Mouse (Mus musculus): ENCODE measurements around the gene Stbd1. TPM values are rescaled to one million over a fixed set of nuclear protein-coding genes. Genes with fewer than 3 reads are reported as not detected.

The Stbd1 gene
- 133 and 142 TPM in 2 replicates for polyA plus RNA-seq (2015; fragmentation: Nextera tagmentation; extraction: Ambion mirVana)

GRCm38 (mm10) chr5:92602691-92603690 lies at the start of gene Stbd1:
Gene Stbd1 (plus strand): TSS chr5:92603041.
- peak within 1 kb of the TSS; percentile 82 for H3K9ac ChIP-seq (ENCODE audit: low read length)
- peaks cover 15% of the 10 kb centered on the region for H3K36me3 ChIP-seq (ENCODE audit: control insufficient read depth, insufficient read depth, low read length)
- peak within 1 kb of the TSS; percentile 91 for H3K27ac ChIP-seq (ENCODE audit: low read length)
- peaks cover 22% of the 10 kb centered on the region for H3K4me1 ChIP-seq (replicated peaks; ENCODE audit: control insufficient read depth, insufficient read depth, low read length)
- peak within 1 kb of the TSS; percentile 66 for H3K4me3 ChIP-seq (ENCODE audit: low read length)
- H3K27me3 ChIP-seq (ENCODE audit: control insufficient read depth, insufficient read depth, low read depth, low read length) = no peaks in the 10 kb centered on the region
- H3K4me2 ChIP-seq (ENCODE audit: low read depth, low read length) = peak within 1 kb of the TSS; percentile 68
- 0% methylated on average over 52 of the region's 69 CpGs for WGBS
- peak; percentile 91 for ATAC-seq (ENCODE audit: low read depth)
- no peaks in the 10 kb centered on the region for H3K9me3 ChIP-seq (ENCODE audit: control insufficient read depth, low read length)

- WGBS = 70% methylated on average over 3 of the region's 3 CpGs
- Histone ChIP-seq H3K4me1 (replicated peaks; ENCODE audit: control insufficient read depth, insufficient read depth, low read length) (0 out of 2 replicates have a peak, but pooled peaks cover 7% of the 10 kb centered on the region), H3K9me3 (ENCODE audit: control insufficient read depth, low read length) (no peaks in the 10 kb centered on the region), H3K27ac (ENCODE audit: low read length) (no peak overlapping the region), H3K4me3 (ENCODE audit: low read length) (no peak overlapping the region), H3K4me2 (ENCODE audit: low read depth, low read length) (no peak overlapping the region), H3K27me3 (ENCODE audit: control insufficient read depth, insufficient read depth, low read depth, low read length) (no peaks in the 10 kb centered on the region), H3K36me3 (ENCODE audit: control insufficient read depth, insufficient read depth, low read length) (no peaks in the 10 kb centered on the region), H3K9ac (ENCODE audit: low read length) (no peak overlapping the region)
- no peak for ATAC-seq (ENCODE audit: low read depth)
Measured at GRCm38 (mm10) chr5:92553939-92554338, 48.9 kb upstream of the Stbd1 start.

DNA sequence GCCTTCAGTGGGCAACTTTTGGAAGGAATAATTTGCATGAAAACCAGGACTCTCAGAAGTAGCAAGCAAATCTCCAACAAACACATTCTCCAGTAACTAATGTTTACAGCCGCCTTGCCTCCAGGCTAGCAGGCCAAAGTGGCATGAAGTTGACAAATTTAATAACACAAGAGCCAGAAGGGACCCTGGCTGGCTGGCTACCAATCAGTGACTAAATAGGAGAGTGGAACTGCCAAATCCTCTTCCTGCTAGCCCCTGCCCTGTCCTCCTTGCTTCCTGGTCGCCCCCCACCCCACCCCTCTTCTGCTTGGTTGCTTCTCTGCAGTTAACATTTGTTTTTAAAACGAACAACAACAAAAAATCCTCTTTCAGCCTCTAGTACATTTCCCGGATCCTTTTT lies 48.4 kb upstream of the Stbd1 start:
- Histone ChIP-seq H3K4me3 (ENCODE audit: low read length) (no peak overlapping the region), H3K9ac (ENCODE audit: low read length) (no peak overlapping the region), H3K27me3 (ENCODE audit: control insufficient read depth, insufficient read depth, low read depth, low read length) (no peaks in the 10 kb centered on the region), H3K4me1 (replicated peaks; ENCODE audit: control insufficient read depth, insufficient read depth, low read length) (0 out of 2 replicates have a peak, but pooled peaks cover 7% of the 10 kb centered on the region), H3K36me3 (ENCODE audit: control insufficient read depth, insufficient read depth, low read length) (no peaks in the 10 kb centered on the region), H3K9me3 (ENCODE audit: control insufficient read depth, low read length) (no peaks in the 10 kb centered on the region), H3K4me2 (ENCODE audit: low read depth, low read length) (no peak overlapping the region), H3K27ac (ENCODE audit: low read length) (peak overlapping the region; percentile 46; the same call in 1 of the 2 replicates)
- peak; percentile 59; the same call in 1 of the 2 replicates for ATAC-seq (ENCODE audit: low read depth)
- WGBS = 67% methylated on average over 4 of the region's 4 CpGs

- 74% methylated on average over 16 of the region's 16 CpGs for WGBS
- Histone ChIP-seq H3K27ac (ENCODE audit: low read length) (peak within 1 kb of the TSS; percentile 46; the same call in 1 of the 2 replicates), H3K27me3 (ENCODE audit: control insufficient read depth, insufficient read depth, low read depth, low read length) (no peaks in the 10 kb centered on the region), H3K4me3 (ENCODE audit: low read length) (no peak within 1 kb of the TSS), H3K36me3 (ENCODE audit: control insufficient read depth, insufficient read depth, low read length) (no peaks in the 10 kb centered on the region), H3K4me2 (ENCODE audit: low read depth, low read length) (no peak within 1 kb of the TSS), H3K9me3 (ENCODE audit: control insufficient read depth, low read length) (no peaks in the 10 kb centered on the region), H3K9ac (ENCODE audit: low read length) (no peak within 1 kb of the TSS), H3K4me1 (replicated peaks; ENCODE audit: control insufficient read depth, insufficient read depth, low read length) (0 out of 2 replicates have a peak, but pooled peaks cover 7% of the 10 kb centered on the region)
- peak; percentile 28; the same call in 1 of the 2 replicates for ATAC-seq (ENCODE audit: low read depth)
Measured at GRCm38 (mm10) chr5:92554891-92555511, 47.8 kb upstream of the Stbd1 start, which contains the start of gene Fam47e. Gene Fam47e (plus strand): TSS chr5:92555069.

DNA sequence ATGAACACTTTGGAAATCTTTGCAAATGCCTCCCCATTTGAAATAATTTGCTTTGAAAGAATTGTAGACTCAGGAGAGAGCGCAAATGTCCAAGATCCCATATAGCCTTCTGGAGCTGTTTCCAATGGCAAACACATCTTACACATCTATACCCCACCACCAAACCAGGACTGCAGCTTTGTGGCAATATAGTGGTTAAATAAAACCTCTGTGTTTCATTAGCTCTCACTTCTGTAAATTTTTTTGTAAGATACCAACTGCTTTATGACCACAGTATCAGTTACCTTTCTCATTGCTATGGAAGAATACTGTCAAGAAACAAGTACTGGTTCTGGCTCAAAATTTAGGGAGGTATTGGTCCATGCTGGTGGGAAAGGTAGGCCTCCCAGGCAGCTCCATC lies 46.9 kb upstream of the Stbd1 start:
- Histone ChIP-seq H3K27ac (ENCODE audit: low read length) (no peak overlapping the region), H3K36me3 (ENCODE audit: control insufficient read depth, insufficient read depth, low read length) (no peaks in the 10 kb centered on the region), H3K9ac (ENCODE audit: low read length) (no peak overlapping the region), H3K4me2 (ENCODE audit: low read depth, low read length) (no peak overlapping the region), H3K4me3 (ENCODE audit: low read length) (no peak overlapping the region), H3K4me1 (replicated peaks; ENCODE audit: control insufficient read depth, insufficient read depth, low read length) (0 out of 2 replicates have a peak, but pooled peaks cover 7% of the 10 kb centered on the region), H3K27me3 (ENCODE audit: control insufficient read depth, insufficient read depth, low read depth, low read length) (no peaks in the 10 kb centered on the region), H3K9me3 (ENCODE audit: control insufficient read depth, low read length) (no peaks in the 10 kb centered on the region)
- ATAC-seq (ENCODE audit: low read depth) = no peak
- WGBS = 93% methylated on average over 1 of the region's 1 CpGs

DNA sequence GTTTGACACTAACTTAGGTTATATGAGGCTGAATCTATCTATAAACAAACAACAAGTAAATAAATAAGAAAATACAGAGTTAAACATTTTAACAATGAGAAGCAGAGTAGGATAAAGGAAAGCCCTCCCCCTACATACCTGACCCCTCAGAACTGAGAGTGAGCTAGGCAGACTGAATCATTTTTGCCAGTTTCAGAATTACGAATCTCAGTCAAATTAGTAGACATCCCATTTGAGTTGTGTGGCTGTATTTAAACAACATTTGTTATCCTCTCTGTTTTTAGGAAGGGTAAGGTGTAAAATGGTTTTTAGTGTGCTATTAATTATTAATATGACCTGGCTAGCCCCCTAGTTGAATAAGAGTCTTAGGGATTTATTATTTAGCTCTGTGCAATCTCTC lies 45.3 kb upstream of the Stbd1 start:
- Histone ChIP-seq H3K4me3 (ENCODE audit: low read length) (no peak overlapping the region), H3K36me3 (ENCODE audit: control insufficient read depth, insufficient read depth, low read length) (no peaks in the 10 kb centered on the region), H3K9me3 (ENCODE audit: control insufficient read depth, low read length) (no peaks in the 10 kb centered on the region), H3K27me3 (ENCODE audit: control insufficient read depth, insufficient read depth, low read depth, low read length) (no peaks in the 10 kb centered on the region), H3K4me2 (ENCODE audit: low read depth, low read length) (no peak overlapping the region), H3K9ac (ENCODE audit: low read length) (no peak overlapping the region), H3K4me1 (replicated peaks; ENCODE audit: control insufficient read depth, insufficient read depth, low read length) (0 out of 2 replicates have a peak, but pooled peaks cover 7% of the 10 kb centered on the region), H3K27ac (ENCODE audit: low read length) (no peak overlapping the region)
- ATAC-seq (ENCODE audit: low read depth) = no peak
- WGBS = 90% methylated on average over 1 of the region's 1 CpGs

DNA sequence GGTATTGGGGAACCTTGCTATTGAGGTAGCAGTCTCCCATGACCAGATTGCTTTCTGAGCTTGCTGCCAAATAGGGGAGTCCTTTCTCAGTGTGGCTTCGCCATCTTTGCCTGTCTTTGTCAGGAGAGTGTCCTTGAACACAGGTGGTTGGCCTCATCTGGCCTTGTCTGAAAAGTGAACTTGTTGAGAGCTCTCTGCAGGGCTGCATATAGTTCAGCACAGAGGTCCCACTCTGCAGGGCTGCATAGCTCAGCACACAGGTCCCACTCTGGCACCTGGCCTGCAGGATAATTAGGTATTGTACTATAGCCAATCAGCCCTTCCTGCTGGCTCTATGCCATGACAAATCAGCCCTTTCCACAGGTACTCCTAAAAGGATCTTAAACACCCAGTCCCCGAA lies 42.6 kb upstream of the Stbd1 start:
- H3K4me3 ChIP-seq (ENCODE audit: low read length) = no peak overlapping the region
- no peak overlapping the region for H3K27ac ChIP-seq (ENCODE audit: low read length)
- no peaks in the 10 kb centered on the region for H3K9me3 ChIP-seq (ENCODE audit: control insufficient read depth, low read length)
- H3K9ac ChIP-seq (ENCODE audit: low read length) = no peak overlapping the region
- no peak overlapping the region for H3K4me2 ChIP-seq (ENCODE audit: low read depth, low read length)
- H3K36me3 ChIP-seq (ENCODE audit: control insufficient read depth, insufficient read depth, low read length) = no peaks in the 10 kb centered on the region
- no peaks in the 10 kb centered on the region for H3K27me3 ChIP-seq (ENCODE audit: control insufficient read depth, insufficient read depth, low read depth, low read length)
- peak; percentile 34; the same call in 1 of the 2 replicates for ATAC-seq (ENCODE audit: low read depth)
- WGBS = 48% methylated on average over 2 of the region's 2 CpGs
- no peaks in the 10 kb centered on the region for H3K4me1 ChIP-seq (replicated peaks; ENCODE audit: control insufficient read depth, insufficient read depth, low read length)

GRCm38 (mm10) chr5:92562002-92562401 lies 40.8 kb upstream of the Stbd1 start:
- H3K4me1 ChIP-seq (replicated peaks; ENCODE audit: control insufficient read depth, insufficient read depth, low read length) = no peaks in the 10 kb centered on the region
- no peak for ATAC-seq (ENCODE audit: low read depth)
- 73% methylated on average over 13 of the region's 13 CpGs for WGBS

DNA sequence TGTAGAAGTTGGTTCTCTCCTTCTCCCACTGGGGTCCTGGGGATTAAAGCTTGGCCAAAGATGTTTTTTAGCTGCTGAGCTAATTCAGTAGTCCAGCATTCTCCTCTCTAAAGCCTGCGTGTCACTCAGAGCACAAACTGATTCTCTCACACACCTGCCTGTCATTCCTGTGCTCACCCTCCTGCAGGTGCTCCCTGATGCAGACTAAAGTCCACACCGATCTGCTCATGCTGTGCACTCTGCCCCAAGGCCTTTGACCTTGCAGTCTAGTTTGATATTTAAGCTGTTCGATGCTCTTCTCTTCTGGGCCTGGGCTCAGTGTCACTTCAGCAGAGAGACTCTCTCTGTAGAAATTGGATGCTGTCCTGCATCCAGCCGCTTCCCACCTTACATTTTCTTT lies 31.6 kb upstream of the Stbd1 start:
- Histone ChIP-seq H3K4me1 (replicated peaks; ENCODE audit: control insufficient read depth, insufficient read depth, low read length) (no peaks in the 10 kb centered on the region), H3K9me3 (ENCODE audit: control insufficient read depth, low read length) (no peaks in the 10 kb centered on the region), H3K27me3 (ENCODE audit: control insufficient read depth, insufficient read depth, low read depth, low read length) (no peaks in the 10 kb centered on the region), H3K36me3 (ENCODE audit: control insufficient read depth, insufficient read depth, low read length) (no peaks in the 10 kb centered on the region), H3K4me2 (ENCODE audit: low read depth, low read length) (no peak overlapping the region), H3K4me3 (ENCODE audit: low read length) (no peak overlapping the region), H3K9ac (ENCODE audit: low read length) (no peak overlapping the region), H3K27ac (ENCODE audit: low read length) (no peak overlapping the region)
- WGBS = 85% methylated on average over 4 of the region's 4 CpGs
- no peak for ATAC-seq (ENCODE audit: low read depth)

More at GRCm38 (mm10) chr5:92562002-92562401, 40.8 kb upstream of the Stbd1 start:
- no peaks in the 10 kb centered on the region for H3K27me3 ChIP-seq (ENCODE audit: control insufficient read depth, insufficient read depth, low read depth, low read length)
- no peak overlapping the region for H3K4me3 ChIP-seq (ENCODE audit: low read length)
- no peak overlapping the region for H3K9ac ChIP-seq (ENCODE audit: low read length)
- no peaks in the 10 kb centered on the region for H3K9me3 ChIP-seq (ENCODE audit: control insufficient read depth, low read length)
- no peaks in the 10 kb centered on the region for H3K36me3 ChIP-seq (ENCODE audit: control insufficient read depth, insufficient read depth, low read length)
- no peak overlapping the region for H3K27ac ChIP-seq (ENCODE audit: low read length)
- H3K4me2 ChIP-seq (ENCODE audit: low read depth, low read length) = no peak overlapping the region
